25 mouse cellular contexts compared by ENCODE assay signal in the genomic region with DNA sequence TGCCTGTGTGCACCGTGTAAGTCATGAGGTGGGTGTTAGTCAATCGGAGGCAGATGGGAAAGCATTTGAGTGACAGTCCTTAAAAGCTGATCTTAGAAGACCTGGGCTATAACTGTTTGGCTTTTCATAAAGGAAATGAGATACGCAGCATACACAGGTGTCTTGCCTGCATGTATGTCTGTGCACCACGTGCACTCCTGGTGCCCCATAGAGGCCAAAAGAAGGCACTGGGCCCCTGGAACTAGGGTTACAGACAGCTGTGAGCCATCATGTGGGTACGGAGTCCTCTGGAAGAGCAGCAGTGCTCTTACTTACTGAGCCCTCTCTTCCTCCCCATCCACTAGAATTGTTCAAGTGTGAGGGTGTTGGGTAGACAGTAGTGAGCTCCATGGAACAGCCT. TPM values are rescaled to one million over a fixed set of nuclear protein-coding genes. Genes with fewer than 3 reads are reported as not detected.
DNase-seq lines count a peak whose midpoint lies in the region; ATAC-seq and TF ChIP-seq lines count a peak whose summit lies in the region.
"Had no signal": no experiment of that assay in that cellular context is flagged by ENCODE, and none has a peak within 500 bp of the region (broad histone marks: within the 10 kb centered on the region; RNA-seq: fewer than 3 reads in every experiment).

No protein-coding gene starts in this region.

- no peak for TF ChIP-seq POLR2A in thymus, adult 2 months (IDR thresholded peaks at IDR 0.05; ENCODE audit: control insufficient read depth, extremely low read depth, insufficient read depth, low read length, poor library complexity)

- H3K27me3 ChIP-seq in heart, embryonic 12.5 days (replicated peaks) = 0 out of 2 replicates have a peak, but pooled peaks cover 5% of the 10 kb centered on the region
- no peaks in the 10 kb centered on the region for H3K27me3 ChIP-seq in hindbrain, embryonic 10.5 days (ENCODE audit: insufficient read depth, poor library complexity, severe bottlenecking)
- no peaks in the 10 kb centered on the region for H3K27me3 ChIP-seq in hindbrain, embryonic 16.5 days (replicated peaks; ENCODE audit: control insufficient read depth, insufficient read depth, low read length)
- no peaks in the 10 kb centered on the region for H3K27me3 ChIP-seq in thymus, adult 2 months (ENCODE audit: control insufficient read depth, insufficient read depth, low read length)
- H3K27me3 ChIP-seq: hindbrain, embryonic 12.5 days; limb, embryonic 15.5 days; Patski had no signal

- H3K4me2 ChIP-seq in heart, embryonic 12.5 days = no peak overlapping the region
- H3K4me2 ChIP-seq in hindbrain, embryonic 16.5 days (ENCODE audit: low read length) = no peak overlapping the region
- H3K4me2 ChIP-seq: hindbrain, embryonic 12.5 days; limb, embryonic 15.5 days; liver, embryonic 13.5 days had no signal

- H3K27ac ChIP-seq in heart, embryonic 12.5 days (ENCODE audit: poor library complexity, severe bottlenecking) = peak overlapping the region; percentile 90; the same call in 1 of the 2 replicates
- peak overlapping the region; percentile 50 for H3K27ac ChIP-seq in hindbrain, embryonic 10.5 days
- H3K27ac ChIP-seq in hindbrain, embryonic 16.5 days (ENCODE audit: low read depth, low read length) = no peak overlapping the region
- peak overlapping the region; percentile 74 for H3K27ac ChIP-seq in thymus, adult 2 months (ENCODE audit: control insufficient read depth, insufficient read depth, low read length)
- H3K27ac ChIP-seq: gastrocnemius, adult 2 months; left cerebral cortex, adult 2 months; limb, embryonic 15.5 days; liver, embryonic 13.5 days had no signal

- peaks cover 10% of the 10 kb centered on the region for H3K36me3 ChIP-seq in heart, embryonic 12.5 days
- peaks cover 58% of the 10 kb centered on the region for H3K36me3 ChIP-seq in hindbrain, embryonic 10.5 days
- H3K36me3 ChIP-seq in hindbrain, embryonic 16.5 days (ENCODE audit: control insufficient read depth, insufficient read depth, low read length) = no peaks in the 10 kb centered on the region; the same call in 1 of the 2 replicates
- H3K36me3 ChIP-seq in thymus, adult 2 months (ENCODE audit: control insufficient read depth, insufficient read depth, low read length) = no peaks in the 10 kb centered on the region
- H3K36me3 ChIP-seq: limb, embryonic 15.5 days; liver, embryonic 13.5 days had no signal

- intact Hi-C loops in heart, postnatal 10 days (cut with DNase I) = no loop called here
- intact Hi-C loops in left cerebral cortex, postnatal 25 days (cut with DNase I) = no loop called here

- no peak for TF ChIP-seq CTCF in thymus, adult 2 months (IDR thresholded peaks at IDR 0.05; ENCODE audit: borderline replicate concordance, control insufficient read depth, extremely low read depth, insufficient read depth, low read length, poor library complexity)

- H3K9me3 ChIP-seq in heart, embryonic 12.5 days (replicated peaks) = no peaks in the 10 kb centered on the region
- no peaks in the 10 kb centered on the region for H3K9me3 ChIP-seq in hindbrain, embryonic 10.5 days
- no peaks in the 10 kb centered on the region for H3K9me3 ChIP-seq in hindbrain, embryonic 16.5 days (ENCODE audit: control insufficient read depth, low read length)
- H3K9me3 ChIP-seq: hindbrain, embryonic 12.5 days; limb, embryonic 15.5 days; liver, embryonic 13.5 days had no signal

- peaks cover 66% of the 10 kb centered on the region for H3K4me1 ChIP-seq in heart, embryonic 12.5 days (replicated peaks)
- H3K4me1 ChIP-seq in hindbrain, embryonic 10.5 days (replicated peaks) = peaks cover 65% of the 10 kb centered on the region
- H3K4me1 ChIP-seq in hindbrain, embryonic 16.5 days (ENCODE audit: control insufficient read depth, insufficient read depth, low read depth, low read length) = peaks cover 9% of the 10 kb centered on the region; the same call in 1 of the 2 replicates
- H3K4me1 ChIP-seq in thymus, adult 2 months (replicated peaks; ENCODE audit: control insufficient read depth, insufficient read depth, low read length) = peaks cover 51% of the 10 kb centered on the region
- H3K4me1 ChIP-seq: liver, embryonic 13.5 days had no signal

- no peak for ATAC-seq in heart, embryonic 12.5 days (ENCODE audit: insufficient number of reproducible peaks, low FRiP score)
- no peak for ATAC-seq in hindbrain, embryonic 16.5 days
- ATAC-seq: forebrain, embryonic 16.5 days; inflammation-experienced regulatory T-cells, adult 6 months; Patski had no signal

- WGBS in heart, embryonic 12.5 days = 77% methylated on average over 5 of the region's 5 CpGs
- 90% methylated on average over 5 of the region's 5 CpGs for WGBS in hindbrain, embryonic 10.5 days
- WGBS in hindbrain, embryonic 16.5 days = 89% methylated on average over 5 of the region's 5 CpGs
- 29% methylated on average over 5 of the region's 5 CpGs for WGBS in thymus, adult 2 months

- H3K9ac ChIP-seq in heart, embryonic 12.5 days = no peak overlapping the region
- H3K9ac ChIP-seq in hindbrain, embryonic 16.5 days (ENCODE audit: low read depth, low read length) = no peak overlapping the region
- H3K9ac ChIP-seq: hindbrain, embryonic 12.5 days; limb, embryonic 15.5 days; liver, embryonic 13.5 days had no signal

- DNase-seq in heart, postnatal 10 days = no peak
- no peak for DNase-seq in hindbrain, embryonic 10.5 days (ENCODE audit: low spot score)
- peak; percentile 51 for DNase-seq in thymus, adult 2 months
- peak; percentile 68 for DNase-seq in thymus, postnatal 25 days
- DNase-seq in left cerebral cortex, postnatal 25 days (ENCODE audit: low spot score in 2 of 2) = no peak
- DNase-seq: adrenal gland, postnatal 14 days; cerebellum, adult 11 months; cerebellum, adult 9-11 months; gastrocnemius, adult 2 months; gastrocnemius, postnatal 36 days; kidney, adult 11 months; kidney, postnatal 14 days; liver, embryonic 13.5 days; lung, adult 18-20 months; lung, postnatal 10 days; midbrain, embryonic 14.5 days had no signal

- H3K4me3 ChIP-seq in heart, embryonic 12.5 days = no peak overlapping the region
- no peak overlapping the region for H3K4me3 ChIP-seq in hindbrain, embryonic 10.5 days
- H3K4me3 ChIP-seq in hindbrain, embryonic 16.5 days (ENCODE audit: low read length) = no peak overlapping the region
- no peak overlapping the region for H3K4me3 ChIP-seq in thymus, adult 2 months (ENCODE audit: control insufficient read depth, insufficient read depth, low read length)
- H3K4me3 ChIP-seq: erythroblast, embryonic 14.5 days; gastrocnemius, adult 2 months; hindbrain, embryonic 12.5 days; left cerebral cortex, adult 2 months; limb, embryonic 15.5 days; liver, embryonic 13.5 days had no signal

RNA-seq across cellular contexts. Expression of gene Pxylp1, which starts 56.1 kb away (rescaled TPM):
- 36.9 and 37.3 TPM in 2 replicates for polyA plus RNA-seq in heart, embryonic 12.5 days (2016; fragmentation: Nextera tagmentation; extraction: Ambion mirVana)
- total RNA-seq in heart, postnatal 10 days (2021) = 10 to 100 TPM; 15.6 to 17.0 TPM
- 28.5 and 33.1 TPM in 2 replicates for polyA plus RNA-seq in hindbrain, embryonic 10.5 days (2016; fragmentation: Nextera tagmentation; extraction: Ambion mirVana)
- 30.7 and 37.6 TPM in 2 replicates for polyA plus RNA-seq in hindbrain, embryonic 16.5 days (2015; fragmentation: Nextera tagmentation; extraction: Ambion mirVana)
- polyA plus RNA-seq in thymus, adult 2 months (2012; rRNA removed) = 4.4 and 4.9 TPM in 2 replicates
- total RNA-seq in left cerebral cortex, postnatal 25 days (2021) = 10 to 100 TPM; 17.1 to 22.0 TPM

Comparison
In these comparisons a context has a peak if more than half of its experiments do, and no peak if none do; other contexts are left out.
1. DNase-seq: peak in thymus, adult 2 months (single experiment) and thymus, postnatal 25 days (single experiment); none in heart, postnatal 10 days (0 of 2), hindbrain, embryonic 10.5 days (single experiment) and left cerebral cortex, postnatal 25 days (0 of 2).